Mouse (Mus musculus) granulocyte monocyte progenitor cell, adult 5-6 weeks (primary cell): ENCODE measurements around the gene Gm5767. TPM values are rescaled to one million over a fixed set of nuclear protein-coding genes. Genes with fewer than 3 reads are reported as not detected.

Experiments
- ATAC-seq: replicated peaks from 2 replicates; pipeline ENCODE4 v1.8.0; 2016; ENCODE audit warnings: mild to moderate bottlenecking, moderate TSS enrichment, inconsistent platforms; ENCODE audit not compliant: poor library complexity, severe bottlenecking
- total RNA-seq, 2 experiments: library from RNA; stranded (forward) in 1 of 2; stranded (reverse) in 1 of 2; fragments of 200-712, 200-1000 nt in 1 of 2; fragments of >200 nt in 1 of 2; fragmentation: Nextera tagmentation in 1 of 2; gene quantifications; 2 replicates each; pipeline ENCODE4 v1.2.3; 2014 to 2017

Gm5767 gene
- total RNA-seq, 2 experiments from 2014 or later, result not detected

- no peak for ATAC-seq
Measured at GRCm38 (mm10) chr16:8668386-8668785, 12.2 kb upstream of the Gm5767 start.

GRCm38 (mm10) chr16:8669432-8669831, 11.1 kb upstream of the Gm5767 start:
- no peak for ATAC-seq

- ATAC-seq, result no peak
Measured at GRCm38 (mm10) chr16:8670041-8671035, 10.2 kb upstream of the Gm5767 start.

GRCm38 (mm10) chr16:8671551-8672349, 8.8 kb upstream of the Gm5767 start, which contains the start of gene Carhsp1:
Carhsp1 (minus strand) TSS chr16:8672155.
- ATAC-seq, result peak; percentile 57

GRCm38 (mm10) chr16:8672350-8672687, 8.3 kb upstream of the Gm5767 start:
- ATAC-seq, result no peak

- ATAC-seq, result no peak
Measured at GRCm38 (mm10) chr16:8672811-8673210, 7.8 kb upstream of the Gm5767 start.

- ATAC-seq, result no peak
Measured at GRCm38 (mm10) chr16:8673343-8673742, 7.2 kb upstream of the Gm5767 start.

GRCm38 (mm10) chr16:8674165-8674564, 6.4 kb upstream of the Gm5767 start:
- peak; percentile 64 for ATAC-seq

- no peak for ATAC-seq
Measured at GRCm38 (mm10) chr16:8675559-8675958, 5.0 kb upstream of the Gm5767 start.

GRCm38 (mm10) chr16:8676228-8676627, 4.3 kb upstream of the Gm5767 start:
- no peak for ATAC-seq

- ATAC-seq, result peak; percentile 25; the same call in 1 of the 2 replicates
Measured at GRCm38 (mm10) chr16:8676800-8677199, 3.8 kb upstream of the Gm5767 start.

- no peak for ATAC-seq
Measured at GRCm38 (mm10) chr16:8678035-8678434, 2.5 kb upstream of the Gm5767 start.

GRCm38 (mm10) chr16:8678676-8679075, 1.9 kb upstream of the Gm5767 start:
- ATAC-seq, result no peak

GRCm38 (mm10) chr16:8679780-8680179, 790 bp upstream of the Gm5767 start:
- ATAC-seq, result no peak

GRCm38 (mm10) chr16:8685087-8685486, 4.5 kb downstream of the Gm5767 start:
- no peak for ATAC-seq

GRCm38 (mm10) chr16:8686121-8686870, 5.7 kb downstream of the Gm5767 start:
- ATAC-seq, result peak; percentile 85

GRCm38 (mm10) chr16:8686871-8687535, 6.4 kb downstream of the Gm5767 start:
- 0 out of 2 replicates have a peak, but pooled peaks have one; percentile 10 for ATAC-seq

- no peak for ATAC-seq
Measured at GRCm38 (mm10) chr16:8687559-8688112, 7.1 kb downstream of the Gm5767 start.

- ATAC-seq, result no peak
Measured at GRCm38 (mm10) chr16:8689979-8690656, 9.5 kb downstream of the Gm5767 start.
